Mouse (Mus musculus) heart, embryonic 11.5 days (tissue): Measurements from ENCODE around the gene Serpina3j. TPM values are rescaled to one million over a fixed set of nuclear protein-coding genes. Genes with fewer than 3 reads are reported as not detected.
"Not testable (repeated sequence)": the region's sequence is repeated elsewhere in the genome, so short reads cannot be mapped to it uniquely, and the experiment has no call there.

Source experiments
- ATAC-seq: fragments of 200-750 bp; cut with Nextera tagmentation; replicated peaks from 2 replicates; pipeline ENCODE4 v1.8.0; 2017; ENCODE audit warnings: moderate library complexity; ENCODE audit not compliant: insufficient number of reproducible peaks, low FRiP score, low TSS enrichment
- H3K27ac ChIP-seq: fragments of 300-500 bp; sonication (generic); 2 replicates; pipeline ENCODE4 v1.5.1; 2014; ENCODE audit warnings: mild to moderate bottlenecking, low read depth, low read length
- H3K27me3 ChIP-seq: fragments of 300-500 bp; sonication (generic); 2 replicates; pipeline ENCODE4 v1.6.1; 2014; ENCODE audit warnings: mild to moderate bottlenecking, low read length, mixed read lengths; ENCODE audit not compliant: control insufficient read depth, insufficient read depth
- H3K36me3 ChIP-seq: fragments of 300-500 bp; sonication (generic); 2 replicates; pipeline ENCODE4 v1.6.1; 2014; ENCODE audit warnings: mild to moderate bottlenecking, low read length, moderate library complexity, mixed read lengths; ENCODE audit not compliant: control insufficient read depth, insufficient read depth
- H3K4me1 ChIP-seq: fragments of 300-500 bp; sonication (generic); 2 replicates; pipeline ENCODE4 v1.6.1; 2014; ENCODE audit warnings: low read length; ENCODE audit not compliant: control insufficient read depth, insufficient read depth
- H3K4me2 ChIP-seq: fragments of 300-500 bp; sonication (generic); 2 replicates; pipeline ENCODE4 v1.6.1; 2014; ENCODE audit warnings: mild to moderate bottlenecking, moderate library complexity
- H3K4me3 ChIP-seq: fragments of 300-500 bp; sonication (generic); 2 replicates; pipeline ENCODE4 v1.5.1; 2014; ENCODE audit warnings: low read depth, low read length
- H3K9ac ChIP-seq: fragments of 300-500 bp; sonication (generic); 2 replicates; pipeline ENCODE4 v1.6.1; 2014; ENCODE audit warnings: mild to moderate bottlenecking, low read depth, low read length, moderate library complexity
- H3K9me3 ChIP-seq: fragments of 300-500 bp; sonication (generic); replicated peaks from 2 replicates; pipeline ENCODE4 v1.6.1; 2016; ENCODE audit warnings: low read length; ENCODE audit not compliant: control insufficient read depth
- WGBS: fragments of 180-500 bp; shearing (Covaris S2); extraction: QIAGEN DNeasy Blood & Tissue Kit; methylation state at CpG from one replicate; pipeline ENCODE4 v1.1.7; 2014; ENCODE audit not compliant: insufficient replicate concordance; 5-methylcytosine and 5-hydroxymethylcytosine counted together
- polyA plus RNA-seq: library from polyadenylated mRNA; unstranded; fragments of >200 nt; fragmentation: Nextera tagmentation; extraction: Ambion mirVana; gene quantifications from 2 replicates; pipeline ENCODE4 v1.2.1, GENCODE M21; 2014

The Serpina3j gene
- polyA plus RNA-seq, 1 experiment from 2014 or later: not detected

GRCm38 (mm10) chr12:104305991-104306390 lies 8.4 kb upstream of the Serpina3j start:
- no peak overlapping the region for H3K4me3 ChIP-seq
- ATAC-seq: no peak
- H3K4me2 ChIP-seq: no peak overlapping the region
- no peaks in the 10 kb centered on the region for H3K4me1 ChIP-seq
- no peak overlapping the region for H3K27ac ChIP-seq
- H3K27me3 ChIP-seq: no peaks in the 10 kb centered on the region
- H3K9me3 ChIP-seq: no peaks in the 10 kb centered on the region
- no peaks in the 10 kb centered on the region for H3K36me3 ChIP-seq
- WGBS: 81% methylated on average over 4 of the region's 4 CpGs
- H3K9ac ChIP-seq: no peak overlapping the region

DNA sequence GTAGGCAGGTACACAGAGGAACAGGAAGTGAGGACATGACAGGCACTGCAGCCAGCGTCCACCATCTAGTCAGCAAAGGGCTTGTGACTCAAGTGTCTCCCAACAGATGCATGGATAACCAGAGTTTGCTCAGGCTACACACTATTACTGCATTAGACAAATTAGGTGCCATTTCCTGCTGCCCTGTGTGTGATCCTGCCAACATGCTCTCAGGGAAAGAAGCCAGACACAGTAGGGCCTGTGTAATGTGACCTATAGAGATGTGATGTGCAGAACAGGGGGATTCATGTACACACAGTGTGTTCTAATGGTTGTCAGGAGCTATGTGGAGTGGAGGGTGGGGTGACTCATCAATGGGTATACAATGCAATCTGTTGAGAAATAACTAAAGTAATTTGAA lies 8.1 kb downstream of the Serpina3j start:
- H3K9ac ChIP-seq: no peak overlapping the region
- H3K4me1 ChIP-seq: no peaks in the 10 kb centered on the region
- no peak overlapping the region for H3K4me2 ChIP-seq
- ATAC-seq: no peak
- no peak overlapping the region for H3K27ac ChIP-seq
- no peaks in the 10 kb centered on the region for H3K36me3 ChIP-seq
- no peaks in the 10 kb centered on the region for H3K27me3 ChIP-seq
- H3K9me3 ChIP-seq: no peaks in the 10 kb centered on the region
- 35% methylated on average over 1 of the region's 1 CpGs for WGBS
- H3K4me3 ChIP-seq: no peak overlapping the region

GRCm38 (mm10) chr12:104331701-104332100 lies 17.3 kb downstream of the Serpina3j start:
- Histone ChIP-seq H3K4me3 (no peak overlapping the region), H3K4me2 (no peak overlapping the region), H3K9me3 (no peaks in the 10 kb centered on the region), H3K4me1 (no peaks in the 10 kb centered on the region), H3K36me3 (no peaks in the 10 kb centered on the region), H3K9ac (no peak overlapping the region), H3K27ac (no peak overlapping the region), H3K27me3 (no peaks in the 10 kb centered on the region)
- ATAC-seq: no peak
- 36% methylated on average over 1 of the region's 1 CpGs for WGBS

DNA sequence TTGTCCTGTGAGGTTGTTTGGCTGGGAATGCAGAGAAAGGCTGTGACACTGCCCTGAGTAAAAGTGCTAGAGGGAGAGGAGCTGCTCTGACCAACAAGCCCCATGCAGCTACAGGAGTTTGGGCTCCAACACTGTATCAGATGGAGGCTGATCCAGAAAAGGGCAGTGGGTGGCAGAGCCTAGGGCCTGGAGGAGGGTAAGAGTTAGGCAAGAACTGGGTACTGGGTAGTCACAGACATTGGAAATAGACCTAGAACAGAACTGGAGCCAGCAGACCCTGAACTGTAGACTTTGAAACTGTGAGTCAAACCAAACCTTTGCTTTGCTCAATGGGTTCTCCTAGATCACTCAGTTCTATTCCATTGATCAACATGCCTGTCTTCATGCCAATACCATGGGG lies 22.5 kb downstream of the Serpina3j start:
- H3K36me3 ChIP-seq, ATAC-seq, H3K9me3 ChIP-seq, H3K4me3 ChIP-seq, H3K9ac ChIP-seq, H3K27ac ChIP-seq, H3K4me2 ChIP-seq, H3K27me3 ChIP-seq, H3K4me1 ChIP-seq: not testable (repeated sequence)

GRCm38 (mm10) chr12:104338226-104338625 lies 23.9 kb downstream of the Serpina3j start, which contains the start of the genes Serpina3k and Serpina3m:
Gene Serpina3k (plus strand): TSS chr12:104338486.
Gene Serpina3m (plus strand): TSS chr12:104338486.
- not testable (repeated sequence) for H3K4me1 ChIP-seq, H3K4me2 ChIP-seq, ATAC-seq, H3K27me3 ChIP-seq, H3K9ac ChIP-seq, H3K9me3 ChIP-seq, H3K27ac ChIP-seq, H3K4me3 ChIP-seq, H3K36me3 ChIP-seq
- 66% methylated on average over 3 of the region's 3 CpGs for WGBS

DNA sequence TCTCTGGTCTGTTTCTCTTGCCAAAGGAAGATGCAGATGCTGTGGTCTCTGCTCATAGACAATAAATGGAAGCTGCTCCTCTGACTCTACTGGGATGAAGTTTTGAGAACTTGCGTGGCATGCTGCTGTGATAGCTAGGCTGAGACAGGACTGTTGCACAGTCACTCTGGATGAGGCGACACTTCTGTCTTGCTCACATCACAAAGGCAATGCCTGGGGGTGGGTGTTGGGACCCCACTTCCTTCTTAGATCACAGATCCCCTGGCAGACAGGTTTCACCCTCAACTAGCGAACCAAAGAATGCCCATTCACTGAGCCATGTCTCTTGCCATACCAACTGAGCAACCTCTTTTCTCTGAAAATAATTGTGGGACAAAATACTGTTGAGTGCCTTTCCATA lies 24.4 kb downstream of the Serpina3j start:
- no peak overlapping the region for H3K9ac ChIP-seq
- no peaks in the 10 kb centered on the region for H3K27me3 ChIP-seq
- H3K4me3 ChIP-seq: no peak overlapping the region
- H3K4me1 ChIP-seq: no peaks in the 10 kb centered on the region
- 87% methylated on average over 3 of the region's 3 CpGs for WGBS
- H3K4me2 ChIP-seq: no peak overlapping the region
- ATAC-seq: no peak
- H3K27ac ChIP-seq: no peak overlapping the region
- no peaks in the 10 kb centered on the region for H3K9me3 ChIP-seq
- no peaks in the 10 kb centered on the region for H3K36me3 ChIP-seq

GRCm38 (mm10) chr12:104342489-104342888 lies 28.1 kb downstream of the Serpina3j start:
- not testable (repeated sequence) for H3K27me3 ChIP-seq, H3K9ac ChIP-seq, H3K9me3 ChIP-seq, H3K4me1 ChIP-seq, H3K4me2 ChIP-seq, H3K27ac ChIP-seq, H3K36me3 ChIP-seq, ATAC-seq, H3K4me3 ChIP-seq

GRCm38 (mm10) chr12:104345181-104345580 lies 30.8 kb downstream of the Serpina3j start:
- H3K4me1 ChIP-seq: no peaks in the 10 kb centered on the region
- H3K27me3 ChIP-seq: no peaks in the 10 kb centered on the region
- WGBS: 71% methylated on average over 2 of the region's 2 CpGs
- no peak overlapping the region for H3K9ac ChIP-seq
- no peaks in the 10 kb centered on the region for H3K9me3 ChIP-seq
- H3K27ac ChIP-seq: no peak overlapping the region
- no peak overlapping the region for H3K4me2 ChIP-seq
- ATAC-seq: no peak
- H3K36me3 ChIP-seq: no peaks in the 10 kb centered on the region
- H3K4me3 ChIP-seq: no peak overlapping the region

DNA sequence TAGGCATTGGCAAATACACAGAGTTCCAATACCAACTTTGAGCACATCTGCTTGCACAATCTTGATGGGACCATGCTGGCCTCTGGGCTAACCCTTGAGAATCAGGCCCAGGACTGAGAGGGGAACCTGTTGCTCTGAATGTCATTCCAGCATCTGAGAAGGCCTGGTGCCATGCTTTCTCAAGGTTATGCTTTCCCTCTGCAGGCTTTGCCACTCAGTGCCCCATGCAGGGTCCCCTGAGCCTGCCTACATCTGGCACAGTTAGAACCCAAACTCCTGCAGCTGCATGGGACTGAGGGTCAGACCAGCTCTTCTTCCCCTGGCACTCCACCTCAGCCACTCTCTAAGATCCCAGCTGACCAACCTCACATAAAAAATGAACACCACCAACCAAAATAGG lies 31.4 kb downstream of the Serpina3j start:
- Histone ChIP-seq H3K9ac (no peak overlapping the region), H3K27me3 (no peaks in the 10 kb centered on the region), H3K4me2 (no peak overlapping the region), H3K4me3 (no peak overlapping the region), H3K36me3 (no peaks in the 10 kb centered on the region), H3K4me1 (no peaks in the 10 kb centered on the region), H3K9me3 (no peaks in the 10 kb centered on the region), H3K27ac (no peak overlapping the region)
- no peak for ATAC-seq
